Mouse (Mus musculus) CD4-positive, CD25-positive, alpha-beta regulatory T cell, adult 4 months (primary cell): Measurements from ENCODE around the gene Map1lc3b. TPM values are rescaled to one million over a fixed set of nuclear protein-coding genes. Genes with fewer than 3 reads are reported as not detected.

Source experiments
- ATAC-seq: one replicate; pipeline ENCODE4 v1.8.0; 2017
- polyA plus RNA-seq, 2 experiments: library from polyadenylated mRNA; unstranded; fragments of 100-300 nt; shearing (Covaris generic); gene quantifications; one replicate each; pipeline ENCODE4 v1.2.1; 2017

Gene Map1lc3b
- polyA plus RNA-seq, 2 experiments from 2014 or later = 505 to 519 TPM

GRCm38 (mm10) chr8:121609251-121609650, 19.1 kb downstream of the Map1lc3b start:
- no peak for ATAC-seq

GRCm38 (mm10) chr8:121609916-121610315, 19.8 kb downstream of the Map1lc3b start:
- no peak for ATAC-seq

- ATAC-seq = no peak
These were observed 23.3 kb downstream of the Map1lc3b start for GRCm38 (mm10) chr8:121613419-121613818.

GRCm38 (mm10) chr8:121619401-121619995, 29.3 kb downstream of the Map1lc3b start:
- ATAC-seq = no peak

GRCm38 (mm10) chr8:121620801-121621516, 30.8 kb downstream of the Map1lc3b start:
- ATAC-seq = no peak

GRCm38 (mm10) chr8:121621879-121622278, 31.7 kb downstream of the Map1lc3b start:
- no peak for ATAC-seq

- ATAC-seq = no peak
These were observed 32.9 kb downstream of the Map1lc3b start for GRCm38 (mm10) chr8:121623043-121623442.

GRCm38 (mm10) chr8:121628681-121629080, 38.5 kb downstream of the Map1lc3b start:
- no peak for ATAC-seq

GRCm38 (mm10) chr8:121631645-121632071, 41.5 kb downstream of the Map1lc3b start:
- ATAC-seq = no peak

GRCm38 (mm10) chr8:121632401-121632800, 42.2 kb downstream of the Map1lc3b start:
- ATAC-seq = no peak

GRCm38 (mm10) chr8:121635534-121635933, 45.4 kb downstream of the Map1lc3b start:
- no peak for ATAC-seq

GRCm38 (mm10) chr8:121636180-121636579, 46.0 kb downstream of the Map1lc3b start:
- ATAC-seq = no peak

GRCm38 (mm10) chr8:121642804-121643203, 52.6 kb downstream of the Map1lc3b start:
- ATAC-seq = no peak

GRCm38 (mm10) chr8:121643384-121643783, 53.2 kb downstream of the Map1lc3b start:
- no peak for ATAC-seq

- ATAC-seq = no peak
These were observed 57.5 kb downstream of the Map1lc3b start for GRCm38 (mm10) chr8:121647511-121648215.

Other genes starting within 250 kb of the Map1lc3b start
- gene 1700018B08Rik, start 46.0 kb upstream of the Map1lc3b start, polyA plus RNA-seq = not detected
- gene Fbxo31, start 11.6 kb upstream of the Map1lc3b start, polyA plus RNA-seq = 1 to 10 TPM; 2.6 to 2.8 TPM
- gene Zcchc14, start 62.5 kb downstream of the Map1lc3b start, polyA plus RNA-seq = under 1 TPM; 0.17 to 0.46 TPM
- gene Jph3, start 139.3 kb downstream of the Map1lc3b start, polyA plus RNA-seq = under 1 TPM in 1 of 2 experiments, not detected in 1; 0.12 TPM
- gene Klhdc4, start 239.2 kb downstream of the Map1lc3b start, polyA plus RNA-seq = 10 to 100 TPM; 28.0 to 40.9 TPM